Mouse (Mus musculus) splenic B cell, adult 2 months (primary cell): ENCODE data around the gene Tmem169.

Experiments
- DNase-seq: peaks from one replicate; pipeline ENCODE4 v3.0.0-alpha.2; 2011; ENCODE audit warnings: low read depth, low spot score
- H3K27me3 ChIP-seq: 2 replicates; pipeline ENCODE4 v1.6.1; 2012; ENCODE audit warnings: mild to moderate bottlenecking, low read length, moderate library complexity, mixed read lengths; ENCODE audit not compliant: control insufficient read depth, poor library complexity, insufficient read depth, severe bottlenecking
- H3K36me3 ChIP-seq: 2 replicates; pipeline ENCODE4 v1.6.1; 2012; ENCODE audit warnings: mild to moderate bottlenecking, low read length, moderate library complexity, mixed read lengths; ENCODE audit not compliant: control insufficient read depth, poor library complexity, insufficient read depth, severe bottlenecking

Gene Tmem169

GRCm38 (mm10) chr1:72336780-72337179, 52.6 kb downstream of the Tmem169 start:
- Histone ChIP-seq H3K36me3 (peaks cover 10% of the 10 kb centered on the region; the same call in 1 of the 2 replicates), H3K27me3 (no peaks in the 10 kb centered on the region)
- no peak for DNase-seq

DNA sequence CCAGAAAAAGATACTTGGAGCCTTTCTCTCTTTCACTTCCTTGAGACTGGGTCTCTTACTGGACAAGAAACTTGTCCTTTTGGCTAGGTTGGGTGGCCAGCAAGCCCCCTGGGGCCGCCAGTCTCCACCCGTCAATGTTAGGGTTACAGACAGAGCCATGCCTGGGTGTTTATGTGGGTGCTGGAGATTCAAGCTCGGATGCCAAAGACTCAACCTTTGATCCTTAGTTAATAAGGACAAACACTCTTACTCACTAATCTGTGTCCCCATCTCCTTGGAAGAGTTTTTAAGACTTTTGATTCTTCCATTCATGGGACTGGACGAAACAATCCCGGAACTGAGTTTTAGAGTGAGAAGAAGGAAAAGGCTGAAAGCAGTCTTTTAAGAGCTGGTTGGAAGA, 54.2 kb downstream of the Tmem169 start:
- Histone ChIP-seq H3K27me3 (no peaks in the 10 kb centered on the region), H3K36me3 (peaks cover 10% of the 10 kb centered on the region; the same call in 1 of the 2 replicates)
- no peak for DNase-seq

- Histone ChIP-seq H3K36me3 (0 out of 2 replicates have a peak, but pooled peaks cover 2% of the 10 kb centered on the region), H3K27me3 (no peaks in the 10 kb centered on the region)
- DNase-seq: no peak
Measured at GRCm38 (mm10) chr1:72347873-72348272, 63.7 kb downstream of the Tmem169 start.
